Mouse (Mus musculus) ES-E14 (cell line): ENCODE results near the gene Mapk7. TPM values are rescaled to one million over a fixed set of nuclear protein-coding genes. Genes with fewer than 3 reads are reported as not detected.

Source experiments
- DNase-seq: peaks from one replicate; pipeline ENCODE4 v3.0.0-alpha.2; 2013; ENCODE audit warnings: low read depth, low spot score
- H3K27ac ChIP-seq: 2 replicates; pipeline ENCODE4 v1.5.1; 2012; ENCODE audit warnings: low read depth, mild to moderate bottlenecking, low read length, moderate library complexity, mixed read lengths; ENCODE audit not compliant: poor library complexity, insufficient read depth, severe bottlenecking
- H3K36me3 ChIP-seq: 2 replicates; pipeline ENCODE4 v1.6.1; 2012; ENCODE audit warnings: mild to moderate bottlenecking, low read length, moderate library complexity, mixed read lengths; ENCODE audit not compliant: control insufficient read depth, poor library complexity, insufficient read depth, severe bottlenecking
- H3K4me1 ChIP-seq, 2 experiments: fragments of 150-350 bp in 1 of 2; sonication (generic) in 1 of 2; 2 replicates each; pipeline ENCODE4 v1.6.1; 2012; ENCODE audit warnings: low read length in 2 of 2, mild to moderate bottlenecking in 1 of 2, mixed read lengths in 1 of 2; ENCODE audit not compliant: control insufficient read depth in 2 of 2, insufficient read depth in 2 of 2, poor library complexity in 1 of 2
- H3K4me3 ChIP-seq, 2 experiments: fragments of 150-350 bp in 1 of 2; sonication (generic) in 1 of 2; 2 replicates each; pipeline ENCODE4 v1.5.1; 2012; ENCODE audit warnings: low read length in 2 of 2, low read depth in 1 of 2, mild to moderate bottlenecking in 1 of 2, mixed read lengths in 1 of 2; ENCODE audit not compliant: insufficient read depth in 1 of 2, poor library complexity in 1 of 2, severe bottlenecking in 1 of 2
- H3K9ac ChIP-seq: 2 replicates; pipeline ENCODE4 v1.6.1; 2012; ENCODE audit warnings: low read depth, mild to moderate bottlenecking, low read length, mixed read lengths; ENCODE audit not compliant: poor library complexity, insufficient read depth, severe bottlenecking
- H3K9me3 ChIP-seq: fragments of 150-350 bp; sonication (generic); 2 replicates; pipeline ENCODE4 v1.6.1; 2012; ENCODE audit warnings: low read depth, mild to moderate bottlenecking, low read length; ENCODE audit not compliant: control insufficient read depth, insufficient read depth
- CHD2 ChIP-seq: IDR thresholded peaks from 2 replicates; pipeline ENCODE4 v1.6.1; 2014; ENCODE audit warnings: mild to moderate bottlenecking, low read depth, low read length, inconsistent platforms
- HCFC1 ChIP-seq: IDR thresholded peaks from 2 replicates; pipeline ENCODE4 v1.6.1; 2012; ENCODE audit warnings: low read length, inconsistent platforms, borderline replicate concordance; ENCODE audit not compliant: insufficient read depth
- MAFK ChIP-seq: IDR thresholded peaks from 2 replicates; pipeline ENCODE4 v1.6.1; 2014; ENCODE audit warnings: mild to moderate bottlenecking, low read depth, low read length, inconsistent platforms; ENCODE audit not compliant: insufficient read depth
- ZC3H11A ChIP-seq: IDR thresholded peaks from 2 replicates; pipeline ENCODE4 v1.6.1; 2012; ENCODE audit warnings: low read depth, mild to moderate bottlenecking, inconsistent platforms, low read length, borderline replicate concordance
- ZNF384 ChIP-seq: IDR thresholded peaks from 2 replicates; pipeline ENCODE4 v1.6.1; 2012; ENCODE audit warnings: low read depth, low read length, inconsistent platforms
- in situ Hi-C, 2 experiments: fragments of 600-800 bp; cut with MboI; formaldehyde crosslinking; loops; one replicate each; pipeline ENCODE4 v1.15.1; 2025; ENCODE audit warnings: low sequenced_read_pairs in 2 of 2, inconsistent platforms in 1 of 2; ENCODE audit not compliant: unreplicated experiment in 2 of 2
- total RNA-seq: library from RNA; depleted of rRNA; stranded (reverse); fragments of 300-350 nt; gene quantifications from 2 replicates; pipeline ENCODE4 v1.2.3, GENCODE M21; 2012; rRNA removed

Mapk7 gene
- total RNA-seq, 1 experiment = 25.3 TPM

DNA sequence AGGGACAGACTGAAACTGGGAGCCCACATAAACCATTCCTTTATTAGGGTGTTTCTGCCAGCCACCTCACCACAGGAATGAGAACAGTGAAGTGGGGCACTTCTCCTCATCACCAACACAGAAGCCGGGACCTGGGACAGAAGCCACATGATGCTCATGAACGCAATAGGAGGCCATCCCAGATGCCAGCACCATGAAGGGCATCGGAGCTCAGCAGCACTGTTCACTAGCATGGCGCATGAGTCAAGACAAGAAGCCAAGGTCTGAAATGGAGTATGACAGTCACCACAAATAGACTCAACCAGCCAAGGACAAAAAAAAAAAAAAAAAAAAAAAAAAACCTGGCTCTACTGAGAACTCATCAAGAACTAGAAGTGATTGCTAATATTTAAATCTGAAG, 53.8 kb downstream of the Mapk7 start:
- no peak overlapping the region for H3K4me3 ChIP-seq
- DNase-seq = no peak

GRCm38 (mm10) chr11:61439170-61439569, 55.0 kb downstream of the Mapk7 start:
- TF ChIP-seq ZNF384 = no peak
- TF ChIP-seq CHD2 = no peak
- no peak for TF ChIP-seq MAFK
- no peak for TF ChIP-seq HCFC1
- TF ChIP-seq ZC3H11A = no peak
- Histone ChIP-seq H3K9me3 (no peaks in the 10 kb centered on the region), H3K36me3 (no peaks in the 10 kb centered on the region), H3K27ac (no peak overlapping the region), H3K4me1 (no peaks in the 10 kb centered on the region), H3K4me3 (no peak overlapping the region), H3K9ac (no peak overlapping the region)
- in situ Hi-C loops = no loop called here
- DNase-seq = no peak

More for the DNA sequence above, 53.8 kb downstream of the Mapk7 start:
- no peaks in the 10 kb centered on the region for H3K36me3 ChIP-seq
- in situ Hi-C loops = no loop called here
- TF ChIP-seq CHD2 = no peak
- no peak for TF ChIP-seq MAFK
- TF ChIP-seq ZNF384 = no peak
- no peak for TF ChIP-seq ZC3H11A
- no peak for TF ChIP-seq HCFC1
- H3K9ac ChIP-seq = no peak overlapping the region
- H3K4me1 ChIP-seq = no peaks in the 10 kb centered on the region
- H3K27ac ChIP-seq = no peak overlapping the region
- no peaks in the 10 kb centered on the region for H3K9me3 ChIP-seq

Other genes starting within 250 kb of the Mapk7 start
- 17.8 and 24.4 TPM in 2 replicates for gene Aldh3a2, start 226.9 kb downstream of the Mapk7 start, total RNA-seq
- 4.1 and 5.9 TPM in 2 replicates for gene Slc47a2, start 151.5 kb downstream of the Mapk7 start, total RNA-seq
- 31.6 and 32.2 TPM in 2 replicates for gene Slc47a1, start 116.1 kb downstream of the Mapk7 start, total RNA-seq
- 0.58 and 1.2 TPM in 2 replicates for gene Rnf112, start 40.3 kb downstream of the Mapk7 start, total RNA-seq
- gene Mfap4, start 9.0 kb downstream of the Mapk7 start, total RNA-seq = 2.5 and 2.9 TPM in 2 replicates
- 84.7 and 108 TPM in 2 replicates for gene B9d1, start 10.7 kb upstream of the Mapk7 start, total RNA-seq
- 29.0 and 33.1 TPM in 2 replicates for gene Epn2, start 85.3 kb upstream of the Mapk7 start, total RNA-seq
- 0.16 and 1.5 TPM in 2 replicates for gene Grap, start 158.9 kb upstream of the Mapk7 start, total RNA-seq
- gene Fam83g, start 189.7 kb upstream of the Mapk7 start, total RNA-seq = 6.2 and 9.4 TPM in 2 replicates
- 0.32 and 0.45 TPM in 2 replicates for gene Slc5a10, start 226.4 kb upstream of the Mapk7 start, total RNA-seq